Mouse (Mus musculus) lung, postnatal 0 days (tissue): ENCODE data around the gene Ssbp3. TPM values are rescaled to one million over a fixed set of nuclear protein-coding genes. Genes with fewer than 3 reads are reported as not detected.

Experiments used
- ATAC-seq: fragments of 200-750 bp; cut with Nextera tagmentation; 2 replicates; pipeline ENCODE4 v1.8.0; 2017; ENCODE audit warnings: moderate library complexity
- DNase-seq: peaks from one replicate; pipeline ENCODE4 v3.0.0-alpha.2; 2016; ENCODE audit warnings: low spot score
- H3K27ac ChIP-seq: fragments of 300-500 bp; sonication (generic); 2 replicates; pipeline ENCODE4 v1.5.1; 2014; ENCODE audit warnings: antibody characterized with exemption, mild to moderate bottlenecking, low read length, mixed read lengths
- H3K27me3 ChIP-seq: fragments of 300-500 bp; sonication (generic); replicated peaks from 2 replicates; pipeline ENCODE4 v1.6.1; 2014; ENCODE audit warnings: low read length, mixed read lengths; ENCODE audit not compliant: insufficient read depth
- H3K36me3 ChIP-seq: fragments of 300-500 bp; sonication (generic); 2 replicates; pipeline ENCODE4 v1.6.1; 2014; ENCODE audit warnings: low read length, mixed read lengths; ENCODE audit not compliant: insufficient read depth
- H3K4me1 ChIP-seq: fragments of 300-500 bp; sonication (generic); 2 replicates; pipeline ENCODE4 v1.6.1; 2014; ENCODE audit warnings: antibody characterized with exemption, low read depth, low read length, mixed read lengths; ENCODE audit not compliant: insufficient read depth
- H3K4me2 ChIP-seq: fragments of 300-500 bp; sonication (generic); replicated peaks from 2 replicates; pipeline ENCODE4 v1.6.1; 2014; ENCODE audit warnings: low read depth, mild to moderate bottlenecking, low read length, moderate library complexity, mixed read lengths
- H3K4me3 ChIP-seq: fragments of 300-500 bp; sonication (generic); 2 replicates; pipeline ENCODE4 v1.5.1; 2014; ENCODE audit warnings: low read depth, low read length
- H3K9ac ChIP-seq: fragments of 300-500 bp; sonication (generic); replicated peaks from 2 replicates; pipeline ENCODE4 v1.6.1; 2014; ENCODE audit warnings: low read depth, mild to moderate bottlenecking
- H3K9me3 ChIP-seq: fragments of 300-500 bp; sonication (generic); 2 replicates; pipeline ENCODE4 v1.6.1; 2016; ENCODE audit warnings: low read length, mixed read lengths
- CTCF ChIP-seq: IDR thresholded peaks from 2 replicates; pipeline ENCODE4 v1.5.1; 2016; ENCODE audit warnings: antibody characterized with exemption, mild to moderate bottlenecking
- EP300 ChIP-seq: IDR thresholded peaks from 2 replicates; pipeline ENCODE4 v1.6.1; 2016; ENCODE audit warnings: antibody characterized with exemption, mild to moderate bottlenecking, control low read depth
- WGBS: fragments of 180-500 bp; shearing (Covaris S2); extraction: QIAGEN DNeasy Blood & Tissue Kit; methylation state at CpG from one replicate; pipeline ENCODE4 v1.1.7; 2014; 5-methylcytosine and 5-hydroxymethylcytosine counted together
- polyA plus RNA-seq: library from polyadenylated mRNA; unstranded; fragments of >200 nt; fragmentation: Nextera tagmentation; extraction: Ambion mirVana; gene quantifications from 2 replicates; pipeline ENCODE4 v1.2.1, GENCODE M21; 2015

Gene Ssbp3
- polyA plus RNA-seq, 1 experiment from 2014 or later = 40.2 TPM

GRCm38 (mm10) chr4:106900718-106901117 lies 9.8 kb upstream of the Ssbp3 start:
- WGBS = 24% methylated on average over 6 of the region's 6 CpGs
- no peak for DNase-seq
- Histone ChIP-seq H3K27ac (no peak overlapping the region), H3K4me1 (no peaks in the 10 kb centered on the region), H3K4me2 (no peak overlapping the region), H3K9me3 (no peaks in the 10 kb centered on the region), H3K36me3 (no peaks in the 10 kb centered on the region), H3K27me3 (no peaks in the 10 kb centered on the region; the same call in 1 of the 2 replicates), H3K4me3 (no peak overlapping the region), H3K9ac (no peak overlapping the region)
- ATAC-seq = no peak
- no peak for TF ChIP-seq EP300
- no peak for TF ChIP-seq CTCF

- H3K4me2 ChIP-seq = no peak overlapping the region
- 41% methylated on average over 3 of the region's 3 CpGs for WGBS
- DNase-seq (no peak), ATAC-seq (no peak)
- no peaks in the 10 kb centered on the region for H3K4me1 ChIP-seq
- H3K36me3 ChIP-seq = no peaks in the 10 kb centered on the region
- H3K27ac ChIP-seq = no peak overlapping the region
- TF ChIP-seq EP300 (no peak), CTCF (no peak)
- no peaks in the 10 kb centered on the region; the same call in 1 of the 2 replicates for H3K27me3 ChIP-seq
- H3K4me3 ChIP-seq = no peak overlapping the region
- H3K9ac ChIP-seq = no peak overlapping the region
- H3K9me3 ChIP-seq = no peaks in the 10 kb centered on the region
Measured at GRCm38 (mm10) chr4:106901610-106902009, 8.9 kb upstream of the Ssbp3 start.

- H3K4me3 ChIP-seq = no peak overlapping the region
- H3K4me1 ChIP-seq = no peaks in the 10 kb centered on the region; the same call in 1 of the 2 replicates
- no peaks in the 10 kb centered on the region for H3K9me3 ChIP-seq
- DNase-seq = no peak
- H3K9ac ChIP-seq = no peak overlapping the region
- H3K27ac ChIP-seq = no peak overlapping the region
- WGBS = 39% methylated on average over 8 of the region's 8 CpGs
- no peaks in the 10 kb centered on the region for H3K36me3 ChIP-seq
- no peak for TF ChIP-seq EP300
- no peak for TF ChIP-seq CTCF
- H3K27me3 ChIP-seq = no peaks in the 10 kb centered on the region; the same call in 1 of the 2 replicates
- no peak for ATAC-seq
- H3K4me2 ChIP-seq = no peak overlapping the region
Measured at GRCm38 (mm10) chr4:106902157-106902556, 8.3 kb upstream of the Ssbp3 start.

- H3K4me3 ChIP-seq = no peak overlapping the region
- no peak overlapping the region for H3K27ac ChIP-seq
- WGBS = 74% methylated on average over 3 of the region's 3 CpGs
- H3K36me3 ChIP-seq = no peaks in the 10 kb centered on the region
- DNase-seq (no peak), ATAC-seq (no peak)
- H3K4me1 ChIP-seq = peaks cover 24% of the 10 kb centered on the region
- no peaks in the 10 kb centered on the region for H3K27me3 ChIP-seq
- H3K9ac ChIP-seq = no peak overlapping the region
- no peak for TF ChIP-seq EP300
- H3K9me3 ChIP-seq = no peaks in the 10 kb centered on the region
- H3K4me2 ChIP-seq = no peak overlapping the region
Measured at GRCm38 (mm10) chr4:106905898-106906297, 4.6 kb upstream of the Ssbp3 start.

- TF ChIP-seq EP300 (no peak; the same call in 1 of the 2 replicates), CTCF (no peak)
Measured at GRCm38 (mm10) chr4:106907701-106908425, 2.6 kb upstream of the Ssbp3 start.

GRCm38 (mm10) chr4:106908426-106908809 lies 2.1 kb upstream of the Ssbp3 start:
- TF ChIP-seq EP300 = no peak; the same call in 1 of the 2 replicates
- TF ChIP-seq CTCF = no peak
- no peak overlapping the region for H3K4me3 ChIP-seq
- peak overlapping the region; percentile 98 for H3K4me2 ChIP-seq
- DNase-seq = peak; percentile 72
- WGBS = 17% methylated on average over 3 of the region's 3 CpGs
- no peak overlapping the region for H3K9ac ChIP-seq
- H3K36me3 ChIP-seq = no peaks in the 10 kb centered on the region
- peaks cover 26% of the 10 kb centered on the region for H3K4me1 ChIP-seq
- peak overlapping the region; percentile 88 for H3K27ac ChIP-seq
- H3K27me3 ChIP-seq = no peaks in the 10 kb centered on the region
- H3K9me3 ChIP-seq = no peaks in the 10 kb centered on the region
- ATAC-seq = peak; percentile 32

More at GRCm38 (mm10) chr4:106907701-106908425, 2.6 kb upstream of the Ssbp3 start:
- H3K4me2 ChIP-seq = peak overlapping the region; percentile 98
- H3K36me3 ChIP-seq = no peaks in the 10 kb centered on the region
- ATAC-seq (peak; percentile 7; the same call in 1 of the 2 replicates), DNase-seq (peak; percentile 78)
- H3K4me3 ChIP-seq = 0 out of 2 replicates have a peak overlapping the region, but pooled peaks have one; percentile 5
- no peaks in the 10 kb centered on the region for H3K9me3 ChIP-seq
- peaks cover 24% of the 10 kb centered on the region for H3K4me1 ChIP-seq
- no peaks in the 10 kb centered on the region for H3K27me3 ChIP-seq
- peak overlapping the region; percentile 88 for H3K27ac ChIP-seq
- WGBS = 7% methylated on average over 17 of the region's 17 CpGs
- 0 out of 2 replicates have a peak overlapping the region, but pooled peaks have one; percentile 26 for H3K9ac ChIP-seq
